Mouse (Mus musculus): ENCODE data around the gene 9330182L06Rik. TPM values are rescaled to one million over a fixed set of nuclear protein-coding genes. Genes with fewer than 3 reads are reported as not detected.
A peak's percentile ranks its signal among the peaks of the same experiment; 100 is the strongest.

The 9330182L06Rik gene
- polyA plus RNA-seq, 1 experiment from 2014 or later: 27.1 TPM

DNA sequence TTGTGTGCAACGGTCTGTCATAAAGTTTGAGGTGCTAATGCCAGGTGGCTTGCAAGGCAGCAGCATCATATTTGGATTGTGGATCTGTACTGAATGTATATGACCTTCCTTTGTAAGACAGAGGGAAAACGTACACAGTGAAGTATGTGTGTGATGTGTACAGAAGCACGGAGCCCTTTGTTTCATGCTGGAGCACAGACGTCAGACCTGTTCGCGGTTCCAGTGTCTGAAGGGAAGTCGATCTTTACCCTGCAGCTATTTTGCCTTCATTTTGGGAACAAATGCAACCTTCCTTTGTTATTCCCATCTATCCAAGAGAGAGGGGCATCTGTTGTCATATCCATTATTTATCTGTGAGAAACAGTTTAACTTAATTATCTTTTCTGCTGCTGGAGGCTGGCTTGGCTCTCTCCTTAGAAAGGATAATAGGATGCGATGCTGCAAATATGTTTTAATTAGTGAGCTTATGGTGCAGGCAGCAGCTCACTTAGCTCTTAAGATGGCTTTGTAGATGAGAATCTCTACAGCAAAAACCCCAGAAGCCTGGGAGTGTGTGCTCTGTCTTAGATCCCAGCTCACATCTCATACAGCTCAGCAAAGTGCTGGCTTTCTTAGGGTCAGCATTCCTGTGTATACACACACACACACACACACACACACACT, 73.7 kb downstream of the 9330182L06Rik start:
- H3K4me2 ChIP-seq: peak overlapping the region; percentile 11; the same call in 1 of the 2 replicates
- peaks cover 24% of the 10 kb centered on the region for H3K4me1 ChIP-seq
- H3K27ac ChIP-seq (replicated peaks): peak overlapping the region; percentile 87
- no peaks in the 10 kb centered on the region for H3K36me3 ChIP-seq
- no peaks in the 10 kb centered on the region for H3K9me3 ChIP-seq (replicated peaks)
- peak overlapping the region; percentile 14; the same call in 1 of the 2 replicates for H3K9ac ChIP-seq (replicated peaks)
- ATAC-seq (ENCODE audit: low FRiP score): peak; percentile 85
- 35% methylated on average over 8 of the region's 8 CpGs for WGBS
- H3K27me3 ChIP-seq (replicated peaks): no peaks in the 10 kb centered on the region
- no peak overlapping the region for H3K4me3 ChIP-seq (replicated peaks)

DNA sequence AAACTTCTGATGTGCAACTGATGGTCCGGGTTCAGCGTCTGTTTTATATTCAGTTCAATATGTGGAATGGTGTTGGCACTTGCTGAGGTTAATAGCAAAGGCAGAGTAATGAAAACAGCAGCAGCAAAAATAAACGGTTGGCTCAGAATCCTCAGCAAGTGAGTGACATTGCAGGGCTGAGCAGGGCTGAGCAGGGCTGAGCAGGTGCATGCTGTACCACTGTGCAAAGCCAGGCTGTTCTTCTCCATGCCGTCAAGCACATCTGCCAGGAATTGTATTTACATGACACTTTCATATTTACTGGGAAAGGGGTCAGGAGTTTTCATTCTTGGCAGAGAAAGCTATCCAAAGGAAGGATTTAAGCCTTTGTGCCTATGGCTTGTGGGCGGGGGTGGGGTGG, 78.7 kb downstream of the 9330182L06Rik start:
- WGBS: 41% methylated on average over 5 of the region's 5 CpGs
- Histone ChIP-seq H3K27me3 (replicated peaks) (no peaks in the 10 kb centered on the region), H3K4me1 (peaks cover 23% of the 10 kb centered on the region), H3K4me3 (replicated peaks) (no peak overlapping the region), H3K27ac (replicated peaks) (peak overlapping the region; percentile 74), H3K9ac (replicated peaks) (no peak overlapping the region), H3K4me2 (no peak overlapping the region), H3K36me3 (no peaks in the 10 kb centered on the region), H3K9me3 (replicated peaks) (no peaks in the 10 kb centered on the region)
- peak; percentile 81 for ATAC-seq (ENCODE audit: low FRiP score)

DNA sequence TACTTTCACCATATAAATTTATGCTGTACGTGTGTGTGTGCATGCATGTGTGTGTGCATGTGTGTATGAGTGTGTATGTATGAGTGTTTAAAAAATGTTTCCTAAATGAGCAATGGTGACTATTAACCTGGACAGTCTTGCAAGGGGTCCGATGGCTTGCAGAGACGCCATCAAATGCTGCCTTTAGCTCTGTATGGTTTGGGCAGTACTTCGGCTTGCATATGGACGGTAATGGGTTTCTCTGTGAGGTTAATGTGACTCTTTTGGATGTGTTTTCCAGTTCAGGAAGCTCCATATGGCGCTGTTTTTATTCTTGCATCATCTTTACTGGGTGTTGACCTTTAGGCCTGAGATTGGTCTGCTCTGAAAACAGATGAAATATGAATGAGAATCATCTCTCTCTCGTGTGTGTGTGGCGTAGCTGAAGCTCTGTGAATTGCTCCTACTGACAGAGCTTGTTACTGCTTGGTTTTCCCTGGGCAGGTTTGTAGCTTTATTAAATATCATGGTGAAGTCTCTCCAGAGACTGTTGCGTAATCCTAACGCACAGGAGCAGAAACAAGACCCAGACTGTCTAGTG, 79.2 kb downstream of the 9330182L06Rik start:
- Histone ChIP-seq H3K9ac (replicated peaks) (no peak overlapping the region), H3K27me3 (replicated peaks) (no peaks in the 10 kb centered on the region), H3K4me2 (0 out of 2 replicates have a peak overlapping the region, but pooled peaks have one; percentile 2), H3K36me3 (no peaks in the 10 kb centered on the region), H3K27ac (replicated peaks) (peak overlapping the region; percentile 74), H3K4me1 (peaks cover 19% of the 10 kb centered on the region), H3K4me3 (replicated peaks) (no peak overlapping the region), H3K9me3 (replicated peaks) (no peaks in the 10 kb centered on the region)
- ATAC-seq (ENCODE audit: low FRiP score): peak; percentile 58
- WGBS: 40% methylated on average over 10 of the region's 10 CpGs

DNA sequence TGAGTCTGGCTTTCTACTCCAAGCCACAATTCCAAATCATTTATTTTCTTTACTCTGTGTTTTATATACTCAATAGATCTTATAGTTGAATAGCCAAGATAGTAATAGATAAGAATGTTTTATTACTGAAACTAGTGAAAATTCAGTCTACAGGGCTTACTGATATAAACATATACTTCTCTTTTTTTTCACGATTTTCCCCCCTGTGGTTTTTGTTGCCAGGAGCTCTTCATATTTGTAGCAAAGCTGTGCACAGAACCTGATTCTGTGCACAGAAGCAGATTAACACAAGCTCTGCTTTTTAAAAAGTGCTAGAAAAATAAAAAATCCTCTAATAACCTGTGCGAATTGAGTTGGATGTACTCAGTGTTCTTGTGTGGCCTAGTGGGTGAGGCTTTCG, 79.7 kb downstream of the 9330182L06Rik start:
- Histone ChIP-seq H3K9me3 (replicated peaks) (no peaks in the 10 kb centered on the region), H3K4me1 (peaks cover 19% of the 10 kb centered on the region), H3K27me3 (replicated peaks) (no peaks in the 10 kb centered on the region), H3K4me3 (replicated peaks) (no peak overlapping the region), H3K36me3 (no peaks in the 10 kb centered on the region), H3K9ac (replicated peaks) (no peak overlapping the region), H3K4me2 (0 out of 2 replicates have a peak overlapping the region, but pooled peaks have one; percentile 2), H3K27ac (replicated peaks) (peak overlapping the region; percentile 74)
- no peak for ATAC-seq (ENCODE audit: low FRiP score)
- WGBS: 70% methylated on average over 3 of the region's 3 CpGs

DNA sequence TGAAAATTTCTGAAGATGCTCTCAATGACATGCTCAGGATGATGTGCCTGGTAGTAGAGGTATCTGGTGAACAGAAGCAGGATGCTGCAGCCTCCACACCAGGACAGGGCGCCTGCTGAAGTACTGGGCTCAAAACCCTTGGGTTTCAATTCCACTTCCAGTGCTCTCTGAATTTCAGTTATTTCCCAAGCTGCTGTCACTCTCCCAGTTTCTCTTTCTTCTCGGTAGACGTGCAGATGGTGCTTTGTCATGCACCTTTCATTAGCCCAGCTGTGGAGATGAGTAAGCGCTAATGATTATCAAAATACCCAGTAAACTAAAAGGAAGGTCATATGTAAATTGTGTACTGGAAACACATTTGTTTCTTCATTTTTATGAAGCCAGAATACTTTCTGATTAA, 80.6 kb downstream of the 9330182L06Rik start:
- H3K27me3 ChIP-seq (replicated peaks): no peaks in the 10 kb centered on the region
- H3K4me3 ChIP-seq (replicated peaks): no peak overlapping the region
- ATAC-seq (ENCODE audit: low FRiP score): no peak
- no peaks in the 10 kb centered on the region for H3K9me3 ChIP-seq (replicated peaks)
- H3K9ac ChIP-seq (replicated peaks): no peak overlapping the region
- no peak overlapping the region for H3K27ac ChIP-seq (replicated peaks)
- H3K4me1 ChIP-seq: peaks cover 19% of the 10 kb centered on the region
- no peak overlapping the region for H3K4me2 ChIP-seq
- H3K36me3 ChIP-seq: no peaks in the 10 kb centered on the region
- 63% methylated on average over 4 of the region's 4 CpGs for WGBS

GRCm38 (mm10) chr5:9352163-9352562, 86.2 kb downstream of the 9330182L06Rik start:
- Histone ChIP-seq H3K27ac (replicated peaks) (no peak overlapping the region; the same call in 1 of the 2 replicates), H3K4me2 (no peak overlapping the region), H3K9me3 (replicated peaks) (no peaks in the 10 kb centered on the region), H3K36me3 (no peaks in the 10 kb centered on the region), H3K9ac (replicated peaks) (no peak overlapping the region), H3K4me3 (replicated peaks) (no peak overlapping the region), H3K27me3 (replicated peaks) (no peaks in the 10 kb centered on the region), H3K4me1 (no peaks in the 10 kb centered on the region)
- no peak for ATAC-seq (ENCODE audit: low FRiP score)
- WGBS: 85% methylated on average over 5 of the region's 5 CpGs

DNA sequence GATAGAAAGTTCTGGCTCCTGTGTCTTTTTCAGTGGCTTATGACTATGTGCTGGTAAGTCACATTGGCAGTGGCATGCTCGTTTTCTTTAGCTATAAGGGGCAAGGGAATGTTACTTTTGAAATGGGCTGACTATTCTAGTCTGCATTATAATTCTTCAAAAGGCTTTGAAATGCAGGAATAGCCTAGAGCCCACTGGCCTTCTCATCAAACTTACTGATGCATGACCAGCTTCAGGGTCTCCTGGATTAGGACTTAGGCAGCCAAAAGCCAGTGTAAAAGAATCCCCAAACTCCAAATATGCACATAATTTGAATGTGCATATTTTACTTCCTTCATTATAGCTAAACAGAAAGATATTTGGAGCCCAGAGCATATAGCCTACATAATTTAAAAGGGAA, 86.7 kb downstream of the 9330182L06Rik start:
- Histone ChIP-seq H3K4me1 (peaks cover 3% of the 10 kb centered on the region; the same call in 1 of the 2 replicates), H3K9me3 (replicated peaks) (no peaks in the 10 kb centered on the region), H3K4me2 (no peak overlapping the region), H3K36me3 (no peaks in the 10 kb centered on the region), H3K9ac (replicated peaks) (no peak overlapping the region), H3K27ac (replicated peaks) (no peak overlapping the region; the same call in 1 of the 2 replicates), H3K4me3 (replicated peaks) (no peak overlapping the region), H3K27me3 (replicated peaks) (no peaks in the 10 kb centered on the region)
- WGBS: 53% methylated on average over 1 of the region's 1 CpGs
- ATAC-seq (ENCODE audit: low FRiP score): no peak

DNA sequence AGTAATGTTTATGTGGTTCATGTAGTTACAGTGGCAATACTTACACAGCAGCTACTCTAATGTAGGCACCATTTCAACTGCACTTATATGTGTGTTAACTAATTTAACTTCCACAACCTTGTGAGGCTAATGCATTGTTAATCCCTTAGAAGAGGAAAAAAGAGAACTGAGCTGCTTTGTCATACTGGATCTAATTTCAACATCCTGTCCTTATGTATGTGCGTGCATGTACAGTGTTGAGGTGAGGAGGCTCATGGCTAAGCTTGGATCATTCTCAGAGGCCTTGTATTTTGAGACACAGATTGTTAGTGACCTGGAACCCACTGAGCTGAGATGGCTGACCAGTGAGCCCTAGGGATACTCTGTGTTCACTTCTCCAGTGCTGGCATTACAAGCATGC, 88.3 kb downstream of the 9330182L06Rik start:
- Histone ChIP-seq H3K27me3 (replicated peaks) (no peaks in the 10 kb centered on the region), H3K9ac (replicated peaks) (no peak overlapping the region), H3K27ac (replicated peaks) (no peak overlapping the region), H3K4me1 (peaks cover 13% of the 10 kb centered on the region), H3K4me2 (no peak overlapping the region), H3K4me3 (replicated peaks) (no peak overlapping the region), H3K9me3 (replicated peaks) (no peaks in the 10 kb centered on the region), H3K36me3 (no peaks in the 10 kb centered on the region)
- ATAC-seq (ENCODE audit: low FRiP score): no peak
- 95% methylated on average over 1 of the region's 1 CpGs for WGBS

- no peaks in the 10 kb centered on the region for H3K36me3 ChIP-seq
- H3K4me2 ChIP-seq: no peak overlapping the region
- WGBS: 14% methylated on average over 2 of the region's 2 CpGs
- H3K27ac ChIP-seq (replicated peaks): peak overlapping the region; percentile 54
- peak; percentile 46 for ATAC-seq (ENCODE audit: low FRiP score)
- no peaks in the 10 kb centered on the region for H3K27me3 ChIP-seq (replicated peaks)
- no peaks in the 10 kb centered on the region for H3K9me3 ChIP-seq (replicated peaks)
- peaks cover 13% of the 10 kb centered on the region for H3K4me1 ChIP-seq
- H3K9ac ChIP-seq (replicated peaks): no peak overlapping the region
- no peak overlapping the region for H3K4me3 ChIP-seq (replicated peaks)
Measured at GRCm38 (mm10) chr5:9358076-9358475, 92.2 kb downstream of the 9330182L06Rik start.

GRCm38 (mm10) chr5:9361982-9362661, 96.2 kb downstream of the 9330182L06Rik start:
- 85% methylated on average over 7 of the region's 7 CpGs for WGBS
- Histone ChIP-seq H3K27ac (replicated peaks) (no peak overlapping the region), H3K9ac (replicated peaks) (no peak overlapping the region), H3K4me1 (peaks cover 13% of the 10 kb centered on the region), H3K4me3 (replicated peaks) (no peak overlapping the region), H3K9me3 (replicated peaks) (no peaks in the 10 kb centered on the region), H3K36me3 (no peaks in the 10 kb centered on the region), H3K4me2 (no peak overlapping the region), H3K27me3 (replicated peaks) (no peaks in the 10 kb centered on the region)
- ATAC-seq (ENCODE audit: low FRiP score): no peak

- H3K4me3 ChIP-seq (replicated peaks): no peak overlapping the region
- H3K36me3 ChIP-seq: no peaks in the 10 kb centered on the region
- no peak overlapping the region for H3K27ac ChIP-seq (replicated peaks)
- ATAC-seq (ENCODE audit: low FRiP score): no peak
- no peak overlapping the region for H3K9ac ChIP-seq (replicated peaks)
- no peaks in the 10 kb centered on the region for H3K27me3 ChIP-seq (replicated peaks)
- H3K9me3 ChIP-seq (replicated peaks): no peaks in the 10 kb centered on the region
- H3K4me1 ChIP-seq: no peaks in the 10 kb centered on the region
- H3K4me2 ChIP-seq: no peak overlapping the region
- 44% methylated on average over 1 of the region's 1 CpGs for WGBS
Measured at GRCm38 (mm10) chr5:9364937-9365336, 99.0 kb downstream of the 9330182L06Rik start.
